Mouse (Mus musculus) lung, adult 2 months (tissue): ENCODE measurements around the gene Ddx42.

Experiments used
- CTCF ChIP-seq: fragments of 200-500 bp; IDR thresholded peaks from 2 replicates; pipeline ENCODE4 v1.5.1; 2011; ENCODE audit warnings: mild to moderate bottlenecking, low read length, control low read depth; ENCODE audit not compliant: insufficient read depth
- POLR2A ChIP-seq: fragments of 200-500 bp; IDR thresholded peaks from 2 replicates; pipeline ENCODE4 v1.6.1; 2011; ENCODE audit warnings: low read depth, mild to moderate bottlenecking, control low read depth, low read length, borderline replicate concordance; ENCODE audit errors: extremely low read depth

- TF ChIP-seq CTCF (no peak), POLR2A (peak; percentile 97)
These were observed 23.2 kb upstream of the Ddx42 start for GRCm38 (mm10) chr11:106193371-106194154.
